Mouse (Mus musculus): ENCODE results near the gene Jmjd1c.

DNA sequence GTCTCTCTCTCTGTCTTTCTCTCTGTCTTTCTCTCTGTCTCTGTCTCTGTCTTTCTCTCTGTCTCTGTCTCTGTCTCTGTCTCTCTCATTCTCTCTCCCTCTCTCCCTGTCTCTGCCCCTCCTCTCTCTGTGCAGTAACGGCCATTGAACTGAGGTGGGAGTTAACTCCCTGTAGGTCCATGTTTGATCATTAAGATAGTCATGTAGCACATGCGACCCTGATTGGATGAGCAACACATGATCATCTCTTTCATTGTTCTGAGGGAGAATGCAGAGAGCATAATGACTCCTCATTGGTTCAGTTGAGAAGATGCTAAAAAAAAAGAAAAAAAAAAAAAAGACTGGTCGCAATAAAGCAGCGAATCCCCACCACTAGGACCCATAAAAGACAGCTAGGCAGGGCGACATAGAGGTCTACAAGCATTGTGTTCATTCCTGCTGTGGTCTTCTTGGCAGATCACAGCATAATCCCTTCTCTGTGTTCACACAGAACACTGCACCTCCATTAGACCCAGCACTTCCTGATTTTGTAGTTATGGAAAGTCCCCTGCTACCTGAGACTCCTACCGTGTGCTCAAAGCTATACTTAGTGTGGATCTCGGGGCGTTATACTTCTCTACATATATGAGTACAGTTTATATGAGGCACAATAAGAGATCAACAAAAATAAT lies 200.7 kb downstream of the Jmjd1c start:
- TF ChIP-seq POLR2A (IDR thresholded peaks at IDR 0.05; ENCODE audit: borderline replicate concordance, insufficient read depth, low read length), result no peak
- no peak for TF ChIP-seq CTCF (IDR thresholded peaks at IDR 0.05; ENCODE audit: borderline replicate concordance, insufficient read depth, low read depth, low read length)

Measured in cerebellum, adult 2 months (tissue).